Comparison of ENCODE assay signal across 23 mouse cellular contexts in genomic region chr6:53429891-53430290, GRCm38 (mm10).
A peak's percentile ranks its signal among the peaks of the same experiment; 100 is the strongest.
DNase-seq lines count a peak whose midpoint lies in the region; ATAC-seq and TF ChIP-seq lines count a peak whose summit lies in the region.
"Had no signal": no experiment of that assay in that cellular context is flagged by ENCODE, and none has a peak within 500 bp of the region (broad histone marks: within the 10 kb centered on the region; RNA-seq: fewer than 3 reads in every experiment).

No protein-coding gene starts in this region.

- peak; percentile 39 for ATAC-seq in limb, embryonic 14.5 days (ENCODE audit: low FRiP score, low read depth)
- ATAC-seq: activated CD4-positive, CD25-positive, alpha-beta regulatory T cell, adult 4 months; hindbrain, postnatal 0 days; intestine, postnatal 0 days; liver, embryonic 12.5 days; midbrain, embryonic 13.5 days had no signal

- no peak overlapping the region for H3K4me2 ChIP-seq in limb, embryonic 14.5 days (replicated peaks; ENCODE audit: low read depth, low read length, severe bottlenecking)
- H3K4me2 ChIP-seq: heart, embryonic 11.5 days; liver, embryonic 12.5 days; midbrain, embryonic 13.5 days; neural tube, embryonic 12.5 days had no signal

- H3K9me3 ChIP-seq in limb, embryonic 14.5 days (ENCODE audit: control insufficient read depth, low read length) = no peaks in the 10 kb centered on the region
- H3K9me3 ChIP-seq: liver, embryonic 12.5 days; midbrain, embryonic 13.5 days; neural tube, embryonic 12.5 days had no signal

- H3K36me3 ChIP-seq in limb, embryonic 14.5 days (ENCODE audit: control insufficient read depth, insufficient read depth, low read length) = no peaks in the 10 kb centered on the region
- H3K36me3 ChIP-seq in thymus, adult 2 months (ENCODE audit: control insufficient read depth, insufficient read depth, low read length) = no peaks in the 10 kb centered on the region
- H3K36me3 ChIP-seq: liver, embryonic 12.5 days; midbrain, embryonic 13.5 days; neural tube, embryonic 12.5 days had no signal

- DNase-seq in gastrocnemius, adult 18-20 months (ENCODE audit: low spot score) = peak; percentile 24
- no peak for DNase-seq in gastrocnemius, postnatal 25 days
- DNase-seq in Muller cell, postnatal 12 days (ENCODE audit: inconsistent ontology term) = peak; percentile 18
- DNase-seq in brain, embryonic 14.5 days (ENCODE audit: low read depth) = peak; percentile 75
- peak; percentile 70 for DNase-seq in limb, embryonic 14.5 days (ENCODE audit: low spot score)
- DNase-seq in thymus, adult 2 months = no peak
- DNase-seq in spleen, postnatal 10 days (ENCODE audit: low spot score in 2 of 2) = no peak
- DNase-seq: adrenal gland, postnatal 10 days; cerebellum, adult 8-10 months; cerebellum, postnatal 36 days; embryo, embryonic 11 days; kidney, postnatal 4 days; layer of hippocampus, adult 9-11 months; lung, adult 2 months; right cerebral cortex, postnatal 25 days; thymus, postnatal 4 days had no signal

- WGBS in limb, embryonic 14.5 days = 26% methylated on average over 4 of the region's 4 CpGs
- WGBS in thymus, adult 2 months = 97% methylated on average over 4 of the region's 4 CpGs

- H3K4me3 ChIP-seq in limb, embryonic 14.5 days (replicated peaks; ENCODE audit: low read length) = no peak overlapping the region
- no peak overlapping the region for H3K4me3 ChIP-seq in thymus, adult 2 months (ENCODE audit: control insufficient read depth, insufficient read depth, low read length)
- H3K4me3 ChIP-seq: liver, embryonic 12.5 days; midbrain, embryonic 13.5 days; neural tube, embryonic 12.5 days had no signal

- no peak for TF ChIP-seq CTCF in brain, embryonic 14.5 days (IDR thresholded peaks at IDR 0.05; ENCODE audit: borderline replicate concordance, extremely low read depth, insufficient read depth, insufficient read length)
- no peak for TF ChIP-seq CTCF in thymus, adult 2 months (IDR thresholded peaks at IDR 0.05; ENCODE audit: borderline replicate concordance, control insufficient read depth, extremely low read depth, insufficient read depth, low read length, poor library complexity)

- H3K9ac ChIP-seq in limb, embryonic 14.5 days (ENCODE audit: low read depth, low read length, severe bottlenecking) = no peak overlapping the region
- H3K9ac ChIP-seq: liver, embryonic 12.5 days; midbrain, embryonic 13.5 days; neural tube, embryonic 12.5 days had no signal

- no peaks in the 10 kb centered on the region for H3K27me3 ChIP-seq in limb, embryonic 14.5 days (ENCODE audit: control insufficient read depth, insufficient read depth, low read length)
- no peaks in the 10 kb centered on the region for H3K27me3 ChIP-seq in thymus, adult 2 months (ENCODE audit: control insufficient read depth, insufficient read depth, low read length)
- H3K27me3 ChIP-seq: liver, embryonic 12.5 days; midbrain, embryonic 13.5 days; neural tube, embryonic 12.5 days had no signal

- TF ChIP-seq POLR2A in brain, embryonic 14.5 days (IDR thresholded peaks at IDR 0.05; ENCODE audit: borderline replicate concordance, extremely low read depth, insufficient read depth, insufficient read length, poor library complexity, severe bottlenecking) = no peak
- TF ChIP-seq POLR2A in limb, embryonic 14.5 days (IDR thresholded peaks at IDR 0.05; ENCODE audit: borderline replicate concordance, extremely low read depth, insufficient read depth, insufficient read length) = no peak
- TF ChIP-seq POLR2A in thymus, adult 2 months (IDR thresholded peaks at IDR 0.05; ENCODE audit: control insufficient read depth, extremely low read depth, insufficient read depth, low read length, poor library complexity) = no peak

- H3K4me1 ChIP-seq in limb, embryonic 14.5 days (ENCODE audit: control insufficient read depth, insufficient read depth, low read length) = peaks cover 32% of the 10 kb centered on the region
- H3K4me1 ChIP-seq in thymus, adult 2 months (replicated peaks; ENCODE audit: control insufficient read depth, insufficient read depth, low read length) = no peaks in the 10 kb centered on the region
- H3K4me1 ChIP-seq: liver, embryonic 12.5 days; midbrain, embryonic 13.5 days had no signal

- peak overlapping the region; percentile 11; the same call in 1 of the 2 replicates for H3K27ac ChIP-seq in limb, embryonic 14.5 days (replicated peaks; ENCODE audit: low read depth, low read length)
- no peak overlapping the region for H3K27ac ChIP-seq in thymus, adult 2 months (ENCODE audit: control insufficient read depth, insufficient read depth, low read length)
- H3K27ac ChIP-seq: hindbrain, postnatal 0 days; liver, embryonic 12.5 days; midbrain, embryonic 13.5 days; neural tube, embryonic 12.5 days had no signal

Comparison
In these comparisons a context has a peak if more than half of its experiments do, and no peak if none do; other contexts are left out.
1. DNase-seq: peak in gastrocnemius, adult 18-20 months (single experiment), Muller cell, postnatal 12 days (single experiment), brain, embryonic 14.5 days (single experiment) and limb, embryonic 14.5 days (single experiment); none in gastrocnemius, postnatal 25 days (single experiment), thymus, adult 2 months (single experiment) and spleen, postnatal 10 days (0 of 2).